Mouse (Mus musculus) WW6 (cell line): ENCODE measurements at regions not wholly inside any gene's neighbourhood (a gene's known extent, or its start where the extent isn't known, plus 50 kb on each side); places are given as distances from the start of the nearest gene placed in this dataset.

Experiments
- DNase-seq: peaks from one replicate; pipeline ENCODE4 v3.0.0-alpha.2; 2013; ENCODE audit warnings: low read depth, low spot score

DNA sequence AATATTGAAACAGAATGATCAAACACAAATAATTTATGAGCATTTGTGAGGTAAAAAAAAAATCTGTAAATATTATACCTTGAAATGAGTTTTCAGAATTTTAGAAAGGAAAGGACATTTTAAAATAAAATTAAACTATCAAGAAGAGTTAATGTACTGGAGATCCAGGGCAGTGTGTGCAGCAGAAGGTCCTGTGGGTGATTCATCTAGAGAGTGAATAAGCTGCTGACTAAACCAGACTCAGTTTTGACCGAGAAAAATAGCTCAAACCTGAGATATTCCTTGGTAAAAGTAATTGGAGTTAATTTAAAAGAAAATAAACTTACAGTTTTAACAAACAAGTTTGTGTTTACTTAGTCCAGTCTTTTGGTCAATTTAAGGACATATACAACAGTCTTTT, 1118.6 kb upstream of the Celf2 start:
- no peak for DNase-seq

- DNase-seq, result no peak
Observed at GRCm38 (mm10) chr2:8628485-8629208, 1119.3 kb upstream of the Celf2 start.

- DNase-seq, result no peak
Observed at GRCm38 (mm10) chr2:8638082-8638481, 1128.7 kb upstream of the Celf2 start.

GRCm38 (mm10) chr2:8639282-8639681, 1129.9 kb upstream of the Celf2 start:
- DNase-seq, result peak; percentile 9

GRCm38 (mm10) chr2:8645463-8645862, 1136.1 kb upstream of the Celf2 start:
- no peak for DNase-seq

DNA sequence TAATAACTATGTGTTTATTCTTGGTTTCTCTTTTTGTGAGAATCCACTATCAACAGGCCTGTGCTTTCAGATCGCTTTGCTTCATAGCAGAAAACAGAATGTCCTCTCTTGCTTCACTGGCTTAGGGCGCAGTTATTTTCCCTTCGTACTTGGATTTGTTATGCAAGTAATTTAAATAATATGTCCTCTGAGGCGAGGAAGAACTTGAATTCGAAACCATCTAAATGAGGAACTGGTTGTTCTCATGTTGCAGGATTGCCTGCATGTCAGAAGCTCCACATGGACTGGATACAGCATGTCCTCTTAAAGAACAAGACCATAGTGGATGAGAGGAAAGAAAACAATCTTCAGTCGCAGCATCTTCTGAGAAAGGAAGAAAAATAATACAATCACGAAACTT, 1151.2 kb upstream of the Celf2 start:
- no peak for DNase-seq

DNA sequence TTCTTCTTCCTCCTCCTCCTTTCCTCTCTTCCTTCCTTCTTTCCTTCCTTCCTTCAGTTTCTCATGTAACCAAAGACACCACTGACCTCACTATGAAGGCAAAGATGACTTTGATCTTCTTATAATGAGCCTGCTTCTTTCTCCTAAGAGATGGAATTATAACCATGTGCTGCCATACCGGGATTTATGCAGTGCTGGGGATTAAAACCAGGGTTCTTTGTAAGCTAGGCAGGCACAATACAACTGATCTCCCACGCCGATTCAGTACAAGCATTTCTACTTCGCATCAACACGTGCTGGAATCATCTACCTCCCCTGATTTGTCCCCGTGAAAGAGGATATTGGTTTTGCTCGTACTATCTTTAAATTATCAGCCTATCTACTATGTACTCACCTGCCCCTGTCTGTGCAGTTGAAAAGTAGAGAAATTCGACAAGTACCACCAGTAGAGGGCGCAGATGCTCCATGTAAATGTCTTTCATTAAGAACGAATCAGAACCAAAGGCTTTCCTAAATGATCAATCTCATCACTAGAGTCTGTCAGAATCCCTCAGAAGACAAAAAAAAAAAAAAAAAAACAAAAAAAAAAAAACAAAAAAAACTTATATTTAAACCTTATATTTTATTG, 1164.5 kb upstream of the Celf2 start:
- peak; percentile 11 for DNase-seq

DNA sequence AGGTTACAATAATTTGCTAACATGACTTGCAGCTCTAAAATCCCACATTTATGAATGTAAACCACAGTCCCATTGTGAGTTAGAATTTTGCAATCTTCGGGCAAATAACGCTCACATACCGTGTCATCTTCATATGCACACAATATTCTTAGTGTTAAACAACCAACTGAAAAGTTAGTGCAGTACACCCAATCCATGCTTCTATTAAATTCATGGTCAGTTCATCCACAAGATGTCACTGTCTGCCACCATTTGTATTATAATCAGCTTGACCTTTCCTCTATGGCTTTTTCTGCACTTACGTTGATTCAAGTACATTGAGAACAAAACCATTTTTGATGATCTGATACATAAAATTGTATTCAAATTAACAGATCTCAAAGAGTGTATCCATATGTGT, 1166.2 kb upstream of the Celf2 start:
- no peak for DNase-seq

DNA sequence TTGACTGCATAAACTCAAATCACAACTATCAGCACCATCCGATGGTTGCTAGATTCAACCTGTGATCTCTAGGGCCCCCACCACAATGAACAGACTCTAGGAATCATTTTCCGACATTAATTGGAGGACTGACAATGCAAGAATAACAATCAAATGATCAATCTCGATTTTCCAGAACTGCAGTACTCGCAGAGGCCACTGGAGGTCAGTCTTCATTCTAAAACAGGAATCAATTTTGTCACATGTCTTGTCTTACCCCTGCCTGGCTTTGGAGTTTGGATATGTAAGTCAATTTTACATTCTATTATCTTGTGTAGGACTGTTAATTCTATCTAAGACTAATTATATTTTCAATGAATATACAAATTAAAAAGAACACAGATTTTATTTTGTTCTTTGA, 1167.2 kb upstream of the Celf2 start:
- DNase-seq, result no peak

GRCm38 (mm10) chr2:8690846-8691643, 1181.7 kb upstream of the Celf2 start:
- DNase-seq, result no peak

GRCm38 (mm10) chr2:8729306-8729705, 1151.7 kb upstream of the 4930412O13Rik start:
- no peak for DNase-seq

DNA sequence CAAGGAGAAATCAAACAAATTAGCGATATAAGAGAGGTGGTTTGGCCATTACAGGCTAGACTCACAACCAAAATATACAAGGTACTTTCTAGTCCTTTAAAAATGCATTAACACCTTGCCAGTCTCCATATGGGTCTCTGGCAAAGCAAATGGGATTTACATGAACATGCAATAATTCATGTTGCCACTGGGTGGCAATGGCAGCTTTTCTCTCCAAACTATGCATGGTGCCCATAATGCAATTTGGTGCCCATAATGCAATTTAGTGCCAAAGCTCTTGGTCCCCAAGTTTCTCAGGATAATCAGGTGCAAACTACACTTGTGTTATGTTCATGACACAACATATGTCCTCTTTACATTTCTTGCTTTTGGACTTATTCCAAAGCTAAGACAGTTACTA, 1126.9 kb upstream of the 4930412O13Rik start:
- DNase-seq, result peak; percentile 3

GRCm38 (mm10) chr2:8756546-8756945, 1124.5 kb upstream of the 4930412O13Rik start:
- DNase-seq, result no peak

DNA sequence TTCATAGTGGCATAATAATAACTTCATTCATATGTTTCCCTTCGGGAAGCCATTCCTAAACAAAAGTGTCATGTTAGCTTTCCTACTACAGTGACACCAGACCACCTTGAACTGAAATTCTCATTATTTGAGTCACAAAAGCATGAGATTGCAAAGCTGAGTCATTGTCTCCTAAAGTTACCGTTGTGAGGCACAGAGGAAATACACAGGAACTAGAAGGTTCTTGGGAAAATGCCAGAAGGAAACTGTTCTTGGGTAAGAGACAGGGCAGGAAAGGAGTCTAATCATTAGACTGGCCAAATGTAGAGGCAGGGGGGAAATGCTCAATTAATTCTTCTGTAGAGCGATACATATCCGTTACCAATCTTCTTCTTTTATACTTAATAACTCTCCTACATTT, 1110.4 kb upstream of the 4930412O13Rik start:
- DNase-seq, result no peak

DNA sequence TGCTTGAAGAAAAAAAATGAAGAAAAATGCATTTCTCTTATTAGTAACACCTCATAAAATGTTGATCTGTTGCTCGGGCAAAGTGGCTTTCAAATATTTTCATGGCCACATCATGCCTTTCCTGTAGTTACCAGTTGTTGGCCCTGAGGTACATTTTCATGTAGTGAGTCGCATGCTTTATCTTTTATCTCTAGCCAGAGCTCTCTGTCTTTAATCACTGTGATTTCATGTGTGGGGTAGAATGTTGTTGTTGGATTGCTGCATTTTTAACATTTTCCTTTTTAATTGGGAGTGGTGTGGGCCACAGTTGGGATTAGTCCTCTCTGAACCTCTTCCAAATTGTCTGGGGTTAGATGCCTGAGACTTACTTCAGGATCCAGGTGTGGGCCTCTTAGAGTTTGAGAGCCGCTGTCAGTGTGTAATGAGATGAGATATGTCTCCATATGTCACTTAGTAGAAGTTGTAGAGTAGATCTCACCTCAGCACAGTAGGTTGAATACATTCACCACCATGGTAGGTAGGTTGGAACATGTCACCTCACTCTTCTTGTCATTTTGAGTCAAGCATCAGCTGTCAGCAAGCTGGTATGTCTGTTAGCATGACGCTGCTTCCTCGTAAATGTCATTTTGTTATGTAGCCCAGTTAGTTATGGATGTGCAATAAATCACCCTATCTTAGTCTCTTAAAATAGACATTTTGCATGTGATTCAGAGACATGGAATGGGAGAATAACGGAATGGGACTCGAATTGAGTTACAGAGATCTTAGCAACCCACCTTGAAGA, 1099.7 kb upstream of the 4930412O13Rik start:
- DNase-seq, result no peak

- DNase-seq, result no peak
Observed at GRCm38 (mm10) chr2:8782225-8782624, 1098.8 kb upstream of the 4930412O13Rik start.

DNA sequence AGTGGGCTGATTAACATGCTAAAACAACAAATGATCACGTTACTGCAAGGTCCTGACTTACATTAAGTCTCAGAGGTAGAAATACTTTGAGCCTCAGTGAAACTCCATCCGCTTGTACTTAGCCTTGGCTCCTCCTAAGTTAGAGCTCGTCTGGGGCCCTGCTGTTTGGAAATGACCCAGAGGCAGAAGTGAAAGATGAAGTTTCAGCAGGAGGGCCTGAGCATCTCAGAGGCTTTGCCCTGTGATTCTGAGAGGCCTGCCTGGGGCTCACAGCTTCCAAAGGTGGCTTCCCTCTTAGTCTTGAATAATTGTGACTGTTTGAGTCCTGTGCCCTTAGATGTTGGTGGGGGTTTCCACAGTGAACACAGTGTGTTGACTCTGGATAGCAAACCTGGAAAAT, 1079.0 kb upstream of the 4930412O13Rik start:
- no peak for DNase-seq

DNA sequence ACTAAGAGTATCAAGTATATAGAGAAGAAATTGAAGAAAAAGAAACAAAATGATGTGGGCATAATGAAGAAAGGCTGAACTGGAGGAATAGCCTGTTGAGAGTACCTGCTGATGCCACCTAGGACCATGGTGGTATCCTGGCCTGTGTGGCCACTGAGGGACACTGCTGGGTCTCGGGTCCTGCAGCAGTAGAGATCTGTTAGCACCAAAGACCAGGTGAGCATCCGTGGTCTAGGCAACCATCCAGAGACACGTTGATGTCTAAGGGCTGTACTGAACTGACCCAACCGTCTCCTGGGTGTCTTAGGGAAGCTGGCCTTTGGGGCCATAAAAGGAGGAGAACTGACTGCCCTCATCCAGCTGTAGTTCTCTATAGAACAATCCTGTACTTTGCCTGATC, 1071.4 kb upstream of the 4930412O13Rik start:
- DNase-seq, result no peak

DNA sequence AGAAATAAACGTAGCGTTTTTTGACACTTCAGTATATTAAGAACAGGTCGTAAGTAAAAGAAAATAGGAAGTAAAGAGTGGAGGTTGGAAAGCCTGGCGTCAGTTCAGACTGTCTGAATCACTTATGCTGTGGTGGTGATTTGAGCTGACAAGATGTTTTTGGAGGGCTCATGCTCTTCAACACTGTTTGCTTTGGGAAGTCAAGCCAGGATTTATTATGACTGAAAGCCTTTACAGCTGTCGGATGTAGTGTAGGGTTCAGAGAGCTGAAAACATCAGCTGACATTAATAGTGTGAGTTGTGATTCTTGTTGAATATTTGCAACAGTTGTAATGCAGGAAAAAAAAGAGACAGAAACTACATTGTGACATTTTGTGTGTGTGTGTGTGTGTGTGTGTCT, 1062.9 kb upstream of the 4930412O13Rik start:
- no peak for DNase-seq

DNA sequence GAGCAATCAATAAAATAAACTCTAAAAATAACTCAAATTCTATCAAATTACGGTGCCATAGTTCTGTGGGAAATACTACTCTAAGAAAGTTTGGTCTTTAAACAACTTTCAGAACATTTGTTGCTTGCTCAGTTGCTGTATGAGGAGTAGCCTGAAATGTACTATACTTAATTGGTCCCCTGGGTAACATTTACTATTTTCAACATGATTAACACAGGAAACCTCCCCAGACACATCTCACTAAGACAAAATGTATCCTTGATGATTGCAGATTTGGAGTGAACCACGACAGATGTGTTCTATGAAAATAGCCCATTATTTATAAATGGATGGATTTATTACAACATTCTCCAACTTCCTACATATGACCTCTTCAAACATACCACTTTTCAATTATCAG, 1055.6 kb upstream of the 4930412O13Rik start:
- no peak for DNase-seq
